Mouse (Mus musculus) erythroblast, embryonic 14.5 days (primary cell): ENCODE results near the gene C8b.

Experiments
- GATA1 ChIP-seq: IDR thresholded peaks from 2 replicates; pipeline ENCODE4 v1.6.1; 2012; ENCODE audit warnings: low read length, inconsistent platforms, mixed read lengths
- TAL1 ChIP-seq: IDR thresholded peaks from 3 replicates; pipeline ENCODE4 v1.6.1; 2012; ENCODE audit warnings: low read length, inconsistent platforms, mixed read lengths

- TF ChIP-seq GATA1 (no peak), TAL1 (no peak)
Observed at GRCm38 (mm10) chr4:104724258-104724657, 41.9 kb upstream of the C8b start.
